Mouse (Mus musculus) ES-Bruce4 (cell line): Measurements from ENCODE around the gene Gramd1b. TPM values are rescaled to one million over a fixed set of nuclear protein-coding genes. Genes with fewer than 3 reads are reported as not detected.

Experiments
- H3K27ac ChIP-seq: 2 replicates; pipeline ENCODE4 v1.5.1; 2012; ENCODE audit warnings: low read length, inconsistent platforms; ENCODE audit not compliant: insufficient read depth
- H3K27me3 ChIP-seq: 2 replicates; pipeline ENCODE4 v1.6.1; 2012; ENCODE audit warnings: mild to moderate bottlenecking, low read length, inconsistent platforms; ENCODE audit not compliant: control insufficient read depth, poor library complexity, insufficient read depth, severe bottlenecking
- H3K36me3 ChIP-seq: 2 replicates; pipeline ENCODE4 v1.6.1; 2012; ENCODE audit warnings: inconsistent platforms, mild to moderate bottlenecking, low read length, moderate library complexity; ENCODE audit not compliant: control insufficient read depth, poor library complexity, insufficient read depth, severe bottlenecking
- H3K4me1 ChIP-seq: one replicate; pipeline ENCODE4 v1.8.1; 2011; ENCODE audit warnings: low read length; ENCODE audit not compliant: control insufficient read depth, insufficient read depth
- H3K4me3 ChIP-seq: 2 replicates; pipeline ENCODE4 v1.5.1; 2011; ENCODE audit warnings: low read depth, mild to moderate bottlenecking, low read length
- H3K9ac ChIP-seq: 2 replicates; pipeline ENCODE4 v1.6.1; 2012; ENCODE audit warnings: low read depth, mild to moderate bottlenecking, inconsistent platforms; ENCODE audit not compliant: poor library complexity, severe bottlenecking
- H3K9me3 ChIP-seq: replicated peaks from 2 replicates; pipeline ENCODE4 v1.6.1; 2012; ENCODE audit warnings: mild to moderate bottlenecking, low read length, inconsistent platforms; ENCODE audit not compliant: control insufficient read depth, poor library complexity, insufficient read depth, severe bottlenecking
- CTCF ChIP-seq: IDR thresholded peaks from one replicate; pipeline ENCODE4 v1.8.1; 2011; ENCODE audit warnings: low read depth, low read length
- EP300 ChIP-seq: IDR thresholded peaks from 2 replicates; pipeline ENCODE4 v1.6.1; 2011; ENCODE audit warnings: low read depth, low read length; ENCODE audit not compliant: insufficient read depth
- POLR2A ChIP-seq: IDR thresholded peaks from one replicate; pipeline ENCODE4 v1.8.1; 2011; ENCODE audit warnings: low read length; ENCODE audit not compliant: insufficient read depth
- polyA plus RNA-seq: library from polyadenylated mRNA; stranded (reverse); fragments of >200 nt; gene quantifications from 2 replicates; pipeline ENCODE4 v1.2.4, GENCODE M21; 2011; ENCODE audit warnings: low read depth; ENCODE audit not compliant: missing spikeins, insufficient read depth, insufficient read length

Gramd1b gene
- polyA plus RNA-seq, 1 experiment = 14.2 TPM

- Histone ChIP-seq H3K27ac (no peak overlapping the region), H3K27me3 (no peaks in the 10 kb centered on the region), H3K9ac (no peak overlapping the region), H3K36me3 (peaks cover 10% of the 10 kb centered on the region), H3K9me3 (no peaks in the 10 kb centered on the region), H3K4me1 (peaks cover 3% of the 10 kb centered on the region), H3K4me3 (no peak overlapping the region)
- TF ChIP-seq POLR2A = no peak
- TF ChIP-seq EP300 = no peak
- TF ChIP-seq CTCF = no peak
Observed at GRCm38 (mm10) chr9:40296251-40296650, 234.9 kb downstream of the Gramd1b start.

GRCm38 (mm10) chr9:40294866-40295265 lies 236.3 kb downstream of the Gramd1b start:
- no peak overlapping the region for H3K27ac ChIP-seq
- peaks cover 10% of the 10 kb centered on the region for H3K36me3 ChIP-seq
- peaks cover 3% of the 10 kb centered on the region for H3K4me1 ChIP-seq
- H3K4me3 ChIP-seq = no peak overlapping the region
- no peak overlapping the region for H3K9ac ChIP-seq
- no peak for TF ChIP-seq POLR2A
- TF ChIP-seq CTCF = no peak
- no peak for TF ChIP-seq EP300
- no peaks in the 10 kb centered on the region for H3K27me3 ChIP-seq
- H3K9me3 ChIP-seq = no peaks in the 10 kb centered on the region

- H3K4me1 ChIP-seq = peaks cover 3% of the 10 kb centered on the region
- no peak overlapping the region for H3K4me3 ChIP-seq
- no peaks in the 10 kb centered on the region for H3K9me3 ChIP-seq
- H3K36me3 ChIP-seq = peaks cover 7% of the 10 kb centered on the region; the same call in 1 of the 2 replicates
- no peaks in the 10 kb centered on the region for H3K27me3 ChIP-seq
- TF ChIP-seq EP300 = no peak
- no peak for TF ChIP-seq POLR2A
- TF ChIP-seq CTCF = no peak
- no peak overlapping the region for H3K9ac ChIP-seq
- H3K27ac ChIP-seq = no peak overlapping the region
Observed at GRCm38 (mm10) chr9:40294210-40294609, 237.0 kb downstream of the Gramd1b start.

- TF ChIP-seq CTCF (no peak), EP300 (no peak), POLR2A (no peak)
- no peaks in the 10 kb centered on the region for H3K27me3 ChIP-seq
- no peak overlapping the region for H3K9ac ChIP-seq
- peaks cover 7% of the 10 kb centered on the region; the same call in 1 of the 2 replicates for H3K36me3 ChIP-seq
- no peaks in the 10 kb centered on the region for H3K9me3 ChIP-seq
- H3K4me1 ChIP-seq = peaks cover 3% of the 10 kb centered on the region
- no peak overlapping the region for H3K4me3 ChIP-seq
- H3K27ac ChIP-seq = no peak overlapping the region
Observed at GRCm38 (mm10) chr9:40293740-40294139, 237.4 kb downstream of the Gramd1b start.

- TF ChIP-seq EP300 (no peak), CTCF (no peak), POLR2A (no peak)
- H3K4me3 ChIP-seq = no peak overlapping the region
- H3K27me3 ChIP-seq = no peaks in the 10 kb centered on the region
- H3K9ac ChIP-seq = no peak overlapping the region
- H3K4me1 ChIP-seq = peaks cover 3% of the 10 kb centered on the region
- H3K27ac ChIP-seq = no peak overlapping the region
- H3K9me3 ChIP-seq = no peaks in the 10 kb centered on the region
- H3K36me3 ChIP-seq = peaks cover 5% of the 10 kb centered on the region; the same call in 1 of the 2 replicates
Observed at GRCm38 (mm10) chr9:40293286-40293685, 237.9 kb downstream of the Gramd1b start.

- TF ChIP-seq POLR2A (no peak), EP300 (no peak), CTCF (no peak)
- H3K4me1 ChIP-seq = peaks cover 3% of the 10 kb centered on the region
- H3K9ac ChIP-seq = no peak overlapping the region
- no peak overlapping the region for H3K4me3 ChIP-seq
- no peaks in the 10 kb centered on the region for H3K27me3 ChIP-seq
- H3K9me3 ChIP-seq = no peaks in the 10 kb centered on the region
- peaks cover 4% of the 10 kb centered on the region; the same call in 1 of the 2 replicates for H3K36me3 ChIP-seq
- no peak overlapping the region for H3K27ac ChIP-seq
Observed at GRCm38 (mm10) chr9:40292475-40292874, 238.7 kb downstream of the Gramd1b start.

- Histone ChIP-seq H3K4me3 (no peak overlapping the region), H3K9me3 (no peaks in the 10 kb centered on the region), H3K27ac (no peak overlapping the region), H3K36me3 (no peaks in the 10 kb centered on the region; the same call in 1 of the 2 replicates), H3K27me3 (no peaks in the 10 kb centered on the region), H3K9ac (no peak overlapping the region), H3K4me1 (no peaks in the 10 kb centered on the region)
- TF ChIP-seq CTCF (no peak), EP300 (no peak), POLR2A (no peak)
Observed at GRCm38 (mm10) chr9:40282968-40283367, 248.2 kb downstream of the Gramd1b start.
